Mouse (Mus musculus) MN1 (cell line): Measurements from ENCODE around the gene Tmc4.

ENCODE experiments used
- DNase-seq: peaks from one replicate; pipeline ENCODE4 v3.0.0-alpha.2; 2016; ENCODE audit warnings: low spot score

Gene Tmc4

DNA sequence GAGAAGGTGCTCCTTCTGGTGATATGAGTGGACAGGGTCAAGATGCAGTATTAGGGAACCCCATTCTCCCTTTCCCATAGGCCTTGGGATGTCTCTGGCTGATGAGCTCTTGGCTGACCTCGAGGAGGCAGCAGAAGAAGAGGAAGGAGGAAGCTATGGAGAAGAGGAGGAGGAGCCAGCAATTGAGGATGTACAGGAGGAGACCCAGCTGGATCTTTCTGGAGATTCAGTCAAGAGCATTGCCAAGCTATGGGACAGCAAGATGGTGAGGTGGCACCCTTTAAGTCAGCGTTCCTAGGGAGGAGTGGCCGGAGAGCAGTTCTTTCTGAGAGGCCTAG is 46.9 kb downstream of the Tmc4 start:
- no peak for DNase-seq

DNA sequence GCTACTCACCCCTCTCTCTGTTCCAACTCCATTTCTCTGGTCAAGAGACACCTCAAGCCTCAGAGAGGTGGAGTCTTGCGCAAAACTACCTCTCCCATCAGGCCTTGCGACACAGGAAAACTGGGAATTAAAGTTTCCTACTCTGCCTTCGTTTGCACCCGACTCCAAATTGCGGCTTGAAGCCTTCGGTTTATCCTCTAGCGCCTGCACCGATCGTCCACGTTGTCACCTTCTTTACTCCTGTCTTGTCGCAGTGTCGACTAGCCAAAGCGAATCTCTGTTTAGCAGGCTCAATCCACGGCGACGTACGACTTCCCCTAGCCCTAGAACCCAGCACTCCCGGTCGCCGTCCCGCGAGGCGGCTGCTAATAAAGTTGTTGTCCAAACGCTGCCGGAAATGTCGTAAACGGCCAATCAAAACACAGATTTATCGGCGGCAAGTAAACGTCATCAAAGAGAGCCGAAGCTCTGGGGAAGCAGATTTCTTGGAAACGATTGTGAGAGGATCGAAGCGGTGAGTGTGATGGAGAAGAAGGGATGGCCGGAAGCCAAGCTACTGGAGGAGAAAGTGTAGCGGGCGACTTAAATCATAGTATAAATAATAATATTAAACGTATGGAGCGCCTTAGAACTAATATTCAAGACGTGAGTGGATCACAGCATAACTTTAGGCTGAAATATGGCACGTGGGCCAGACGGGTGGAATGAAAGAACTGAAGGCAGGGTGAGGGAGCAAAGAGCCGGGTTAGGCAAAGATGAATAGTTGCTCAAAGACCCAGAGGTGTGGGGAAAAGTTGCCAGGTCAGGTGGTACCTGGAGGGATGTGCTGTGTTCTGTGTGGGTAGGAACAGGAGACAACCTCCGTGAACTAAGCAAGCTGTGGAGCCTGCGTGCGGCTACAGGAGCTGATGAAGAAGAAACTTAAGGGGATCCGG is 47.5 kb downstream of the Tmc4 start, which contains the start of the genes Tfpt and Prpf31:
Gene Tfpt (minus strand): TSS at position 387 of the 935 bp plus-strand sequence.
Gene Prpf31 (plus strand): TSS at position 443 of the 935 bp plus-strand sequence.
- peak; percentile 93 for DNase-seq

DNA sequence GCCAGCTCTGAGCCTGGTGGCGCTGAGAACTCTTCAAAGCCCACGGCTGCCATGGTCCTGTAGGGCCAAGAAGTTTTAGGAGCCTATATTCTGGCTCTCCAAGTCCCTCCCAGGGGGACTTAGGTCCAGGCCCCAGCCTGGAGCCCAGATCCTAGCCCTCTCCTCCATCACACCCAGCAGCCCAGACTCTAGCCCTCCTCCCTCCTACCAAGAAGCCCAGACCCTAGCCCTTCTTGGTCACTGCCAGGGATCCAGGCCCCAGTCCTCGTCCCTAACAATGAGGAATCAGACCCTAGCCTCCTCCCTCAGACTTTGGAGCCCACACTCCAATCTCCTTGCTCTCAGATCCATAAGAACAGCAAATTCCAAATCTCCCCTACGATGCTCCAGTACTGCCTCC is 48.3 kb downstream of the Tmc4 start:
- no peak for DNase-seq

GRCm38 (mm10) chr7:3617242-3617995 is 59.9 kb downstream of the Tmc4 start, which contains the start of gene Ndufa3:
Gene Ndufa3 (plus strand): TSS chr7:3617373.
- DNase-seq: peak; percentile 88

- no peak for DNase-seq
Measured at GRCm38 (mm10) chr7:3616389-3617241, 60.7 kb downstream of the Tmc4 start.

DNA sequence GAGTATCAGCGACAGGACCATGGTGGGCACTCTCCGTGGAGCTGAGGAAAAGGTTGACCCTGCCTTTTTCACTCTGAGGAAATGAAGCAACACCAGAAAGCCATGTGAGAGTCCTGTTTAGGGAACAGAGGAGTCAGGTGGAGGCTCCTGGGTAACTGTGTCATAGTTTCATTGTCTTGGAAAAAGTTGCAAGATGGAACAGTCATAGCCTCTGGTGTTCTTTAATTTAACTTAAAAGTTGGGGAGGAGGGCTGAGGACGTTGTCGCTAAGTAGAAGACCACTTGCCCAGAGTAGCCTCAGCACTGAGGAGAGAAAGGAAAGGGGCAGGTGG is 61.3 kb downstream of the Tmc4 start, which contains the start of gene Oscar:
Gene Oscar (minus strand): TSS at position 101 of the 332 bp plus-strand sequence.
- DNase-seq: no peak
